ENCODE assay signal across 23 mouse cellular contexts in the genomic region with DNA sequence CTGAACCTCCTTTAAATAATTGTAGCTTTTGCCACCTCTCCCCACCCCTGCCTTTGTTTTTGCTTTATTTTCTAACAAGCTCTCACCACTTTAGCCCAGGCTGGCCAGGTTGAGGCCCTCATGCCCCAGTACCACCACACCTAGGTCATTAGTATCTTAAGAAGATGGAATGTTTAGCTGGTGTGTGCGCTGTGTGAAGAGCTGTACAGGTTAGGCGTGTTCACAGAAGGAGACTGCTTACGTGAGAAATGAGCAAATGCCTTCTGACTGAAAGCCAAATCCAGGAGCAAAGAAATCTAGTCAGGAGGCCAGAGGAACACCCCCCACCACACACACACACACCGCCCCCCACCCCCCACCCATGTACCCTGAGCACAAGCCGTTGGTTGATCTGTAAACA.
"Had no signal": no experiment of that assay in that cellular context is flagged by ENCODE, and none has a peak within 500 bp of the region (broad histone marks: within the 10 kb centered on the region; RNA-seq: fewer than 3 reads in every experiment).

No protein-coding gene starts in this region.

- H3K4me2 ChIP-seq: heart, embryonic 11.5 days; heart, embryonic 13.5 days; heart, embryonic 15.5 days; hindbrain, embryonic 13.5 days; hindbrain, embryonic 15.5 days; limb, embryonic 13.5 days; limb, embryonic 15.5 days had no signal

- ATAC-seq: hindbrain, postnatal 0 days; intestine, embryonic 16.5 days had no signal

- H3K9ac ChIP-seq: heart, embryonic 13.5 days; heart, embryonic 15.5 days; hindbrain, embryonic 13.5 days; hindbrain, embryonic 15.5 days; limb, embryonic 13.5 days; limb, embryonic 15.5 days had no signal

- H3K36me3 ChIP-seq: heart, embryonic 13.5 days; heart, embryonic 15.5 days; hindbrain, embryonic 13.5 days; hindbrain, embryonic 15.5 days; limb, embryonic 13.5 days; limb, embryonic 15.5 days had no signal

- DNase-seq: gastrocnemius, postnatal 14 days; gastrocnemius, postnatal 36 days; heart, adult 11 months; heart, adult 2 months; heart, postnatal 14 days; heart, postnatal 36 days; kidney, adult 18-20 months; kidney, adult 8-10 months; kidney, postnatal 10 days; kidney, postnatal 25 days; kidney, postnatal 4 days; layer of hippocampus, postnatal 36 days; left cerebral cortex, postnatal 4 days had no signal

- H3K4me1 ChIP-seq: heart, embryonic 13.5 days; heart, embryonic 15.5 days; hindbrain, embryonic 13.5 days; hindbrain, embryonic 15.5 days; limb, embryonic 15.5 days had no signal

- H3K27ac ChIP-seq: heart, adult 2 months; heart, embryonic 13.5 days; heart, embryonic 15.5 days; hindbrain, embryonic 13.5 days; hindbrain, embryonic 15.5 days; hindbrain, postnatal 0 days; layer of hippocampus, adult 2 months; limb, embryonic 13.5 days; limb, embryonic 15.5 days had no signal

- H3K4me3 ChIP-seq: heart, adult 2 months; heart, embryonic 13.5 days; heart, embryonic 15.5 days; hindbrain, embryonic 13.5 days; hindbrain, embryonic 15.5 days; layer of hippocampus, adult 2 months; limb, embryonic 13.5 days; limb, embryonic 15.5 days had no signal

- H3K27me3 ChIP-seq: heart, embryonic 13.5 days; heart, embryonic 15.5 days; hindbrain, embryonic 13.5 days; hindbrain, embryonic 15.5 days; limb, embryonic 13.5 days; limb, embryonic 15.5 days had no signal

- H3K9me3 ChIP-seq: heart, embryonic 13.5 days; heart, embryonic 15.5 days; hindbrain, embryonic 13.5 days; hindbrain, embryonic 15.5 days; limb, embryonic 13.5 days; limb, embryonic 15.5 days had no signal
